Mouse (Mus musculus): ENCODE results near the gene Hist1h2aa.

Gene Hist1h2aa

DNA sequence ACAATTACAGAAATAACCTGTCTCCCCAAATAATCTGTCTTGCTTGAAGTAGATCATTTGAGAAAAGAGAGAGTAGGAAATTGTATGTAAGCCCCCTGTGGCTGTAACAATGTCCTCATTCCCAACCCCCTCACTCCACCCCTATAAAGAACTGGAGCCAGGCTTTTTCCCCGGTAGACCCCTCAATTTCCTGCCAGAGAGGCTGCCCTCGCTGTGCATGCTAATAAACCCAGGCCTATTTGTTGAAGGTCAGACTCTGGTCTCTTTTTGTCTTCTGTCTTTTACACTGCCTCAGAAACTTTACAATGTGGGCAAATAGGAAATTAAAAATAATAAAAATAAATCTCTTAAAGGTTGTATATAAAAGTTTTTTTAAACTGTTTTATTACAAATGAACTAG is 12.0 kb downstream of the Hist1h2aa start:
- DNase-seq, result no peak

- no peak for DNase-seq
Observed at GRCm38 (mm10) chr13:23949484-23950246, 15.4 kb downstream of the Hist1h2aa start.

- DNase-seq, result peak; percentile 15 to 40
Observed at GRCm38 (mm10) chr13:23950928-23951327, 16.7 kb downstream of the Hist1h2aa start.

GRCm38 (mm10) chr13:23959776-23960175 is 25.5 kb downstream of the Hist1h2aa start:
- DNase-seq, result no peak

GRCm38 (mm10) chr13:23964909-23965308 is 30.6 kb downstream of the Hist1h2aa start:
- DNase-seq, result no peak

DNA sequence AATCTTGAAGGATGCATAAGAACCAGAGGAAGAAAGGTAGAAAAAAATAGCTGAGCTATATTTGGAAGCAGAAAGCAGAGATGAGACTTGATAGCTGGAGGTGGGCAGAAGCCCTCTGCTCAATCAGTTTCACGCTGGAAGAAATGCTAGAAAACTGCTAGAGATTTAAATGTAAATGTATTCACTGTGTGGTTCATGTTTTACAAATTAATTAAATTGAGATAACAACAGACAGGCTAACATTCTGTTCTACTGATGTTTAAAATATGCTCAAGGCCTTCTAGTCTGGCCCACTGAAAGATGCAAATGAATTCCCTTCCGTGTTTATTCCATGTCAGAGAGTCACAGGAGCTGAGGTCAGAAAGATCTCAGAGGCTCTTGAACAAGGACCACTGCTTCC is 37.6 kb downstream of the Hist1h2aa start:
- DNase-seq, result no peak

DNA sequence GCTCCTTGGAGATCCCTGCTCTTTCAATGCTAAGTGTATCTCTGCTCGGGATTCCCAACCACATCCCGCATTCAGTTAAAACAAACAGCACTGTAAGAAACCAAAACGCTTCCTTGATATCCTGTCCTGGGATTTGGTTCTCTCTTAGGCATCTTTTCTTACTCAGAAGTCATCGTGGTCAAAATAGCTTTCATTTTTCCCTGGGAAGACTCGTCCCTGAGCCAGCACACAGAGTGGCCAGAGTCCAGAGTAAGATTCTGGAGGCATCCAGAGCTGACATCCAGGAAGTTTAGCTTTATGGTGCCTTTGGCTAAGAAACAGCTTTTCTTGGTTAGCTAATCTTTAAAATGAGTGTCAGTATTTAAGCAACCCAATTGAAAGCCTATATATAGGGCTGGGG is 38.0 kb downstream of the Hist1h2aa start:
- DNase-seq, result no peak
